Comparison of ENCODE assay signal across 11 mouse cellular contexts in the genomic region with DNA sequence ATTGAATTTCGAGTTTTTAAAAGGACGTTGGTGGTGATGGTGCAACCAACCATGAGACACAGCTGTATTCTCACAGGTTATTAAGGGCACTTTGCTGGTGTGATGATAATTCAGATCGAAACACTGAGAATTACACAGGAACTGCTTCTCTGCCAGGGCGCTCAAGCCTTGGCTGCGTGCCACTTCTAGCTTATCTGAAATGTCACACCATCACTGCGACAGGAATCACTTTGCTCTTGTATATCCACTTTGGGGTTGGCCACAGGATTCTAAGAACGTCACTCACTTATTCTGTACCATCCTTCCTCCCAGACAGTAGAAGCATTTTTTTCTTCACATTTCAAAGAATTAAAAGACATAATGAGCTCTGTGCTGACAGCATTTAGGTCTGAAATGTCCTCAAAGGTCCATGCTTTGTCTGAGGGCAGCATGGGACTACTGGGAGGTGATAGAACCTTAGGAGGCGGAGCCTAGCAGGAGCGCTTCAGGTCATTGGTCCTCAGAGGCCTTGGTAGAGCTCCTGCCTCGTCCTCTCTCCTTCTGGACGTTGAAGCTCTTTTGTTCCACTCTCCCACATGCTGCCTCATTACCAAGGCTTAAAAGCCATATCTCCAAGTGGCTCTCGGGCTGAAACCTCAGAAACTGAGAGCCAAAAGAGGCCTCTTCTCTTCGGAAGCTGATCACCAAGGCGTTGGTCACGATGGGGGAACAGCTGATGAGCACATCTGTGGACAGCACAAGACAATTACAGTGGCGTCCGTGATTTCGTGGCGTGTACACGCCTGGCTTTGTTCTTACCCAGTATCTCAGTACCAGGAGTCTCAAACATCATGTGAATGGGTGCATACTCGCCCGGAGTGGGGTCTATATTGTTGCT.
DNase-seq lines count a peak whose midpoint lies in the region; ATAC-seq and TF ChIP-seq lines count a peak whose summit lies in the region.
"Had no signal": no experiment of that assay in that cellular context is flagged by ENCODE, and none has a peak within 500 bp of the region (broad histone marks: within the 10 kb centered on the region; RNA-seq: fewer than 3 reads in every experiment).

No protein-coding gene starts in this region.

- H3K9me3 ChIP-seq in embryonic facial prominence, embryonic 14.5 days (ENCODE audit: control insufficient read depth, low read length), result no peaks in the 10 kb centered on the region
- peaks cover 2% of the 10 kb centered on the region; the same call in 1 of the 2 replicates for H3K9me3 ChIP-seq in embryonic facial prominence, embryonic 10.5 days
- no peaks in the 10 kb centered on the region for H3K9me3 ChIP-seq in stomach, postnatal 0 days (ENCODE audit: control insufficient read depth, low read length)

- no peak overlapping the region for H3K4me3 ChIP-seq in embryonic facial prominence, embryonic 14.5 days (ENCODE audit: low read depth, low read length)
- no peak overlapping the region for H3K4me3 ChIP-seq in embryonic facial prominence, embryonic 10.5 days
- H3K4me3 ChIP-seq in stomach, postnatal 0 days (ENCODE audit: low read depth, low read length), result no peak overlapping the region

- 73% methylated on average over 22 of the region's 22 CpGs for WGBS in embryonic facial prominence, embryonic 14.5 days
- WGBS in embryonic facial prominence, embryonic 10.5 days, result 80% methylated on average over 22 of the region's 22 CpGs
- WGBS in stomach, postnatal 0 days, result 72% methylated on average over 22 of the region's 22 CpGs

- H3K4me1 ChIP-seq in embryonic facial prominence, embryonic 14.5 days (ENCODE audit: control insufficient read depth, insufficient read depth, low read length), result peaks cover 44% of the 10 kb centered on the region
- H3K4me1 ChIP-seq in embryonic facial prominence, embryonic 10.5 days, result peaks cover 25% of the 10 kb centered on the region
- H3K4me1 ChIP-seq in stomach, postnatal 0 days (replicated peaks; ENCODE audit: control insufficient read depth, insufficient read depth), result no peaks in the 10 kb centered on the region

- H3K9ac ChIP-seq in embryonic facial prominence, embryonic 14.5 days (ENCODE audit: low read depth, low read length), result no peak overlapping the region
- H3K9ac ChIP-seq in stomach, postnatal 0 days (ENCODE audit: low read length), result no peak overlapping the region

- no peak overlapping the region for H3K27ac ChIP-seq in embryonic facial prominence, embryonic 14.5 days (replicated peaks; ENCODE audit: low read depth, low read length)
- no peak overlapping the region for H3K27ac ChIP-seq in embryonic facial prominence, embryonic 10.5 days (replicated peaks)
- no peak overlapping the region for H3K27ac ChIP-seq in stomach, postnatal 0 days (replicated peaks)
- H3K27ac ChIP-seq: macrophage had no signal

- H3K4me2 ChIP-seq in embryonic facial prominence, embryonic 14.5 days (ENCODE audit: low read depth, low read length), result no peak overlapping the region
- H3K4me2 ChIP-seq in stomach, postnatal 0 days (replicated peaks; ENCODE audit: low read depth), result no peak overlapping the region

- peak; percentile 56 for DNase-seq in embryonic facial prominence, embryonic 14.5 days (ENCODE audit: low spot score)
- no peak for DNase-seq in embryonic facial prominence, embryonic 10.5 days (ENCODE audit: low spot score)
- peak; percentile 40 for DNase-seq in right cerebral cortex, postnatal 4 days
- DNase-seq in right cerebral cortex, postnatal 36 days (ENCODE audit: low spot score in 2 of 2), result no peak
- peak; percentile 16 for DNase-seq in induced T-regulatory cell, adult 2 months (ENCODE audit: low read depth)
- peak; percentile 59 for DNase-seq in stomach, postnatal 0 days (ENCODE audit: low spot score)
- DNase-seq in right cerebral cortex, postnatal 25 days, result no peak
- no peak for DNase-seq in layer of hippocampus, adult 9-10 months (ENCODE audit: low spot score)
- DNase-seq: cerebellum, adult 8-10 months had no signal

- no peak for ATAC-seq in embryonic facial prominence, embryonic 14.5 days (ENCODE audit: low read depth)
- ATAC-seq in stomach, postnatal 0 days (ENCODE audit: low FRiP score, low TSS enrichment), result no peak

- H3K27me3 ChIP-seq in embryonic facial prominence, embryonic 14.5 days (replicated peaks; ENCODE audit: control insufficient read depth, insufficient read depth, low read length), result no peaks in the 10 kb centered on the region
- H3K27me3 ChIP-seq in embryonic facial prominence, embryonic 10.5 days (replicated peaks; ENCODE audit: low read depth, poor library complexity, severe bottlenecking), result no peaks in the 10 kb centered on the region
- no peaks in the 10 kb centered on the region for H3K27me3 ChIP-seq in stomach, postnatal 0 days (ENCODE audit: control insufficient read depth, insufficient read depth, low read length)
- H3K27me3 ChIP-seq: CH12.LX had no signal

- no peak for TF ChIP-seq CTCF in stomach, postnatal 0 days (IDR thresholded peaks at IDR 0.05; ENCODE audit: low read depth)

- no peaks in the 10 kb centered on the region for H3K36me3 ChIP-seq in embryonic facial prominence, embryonic 14.5 days (ENCODE audit: control insufficient read depth, insufficient read depth, low read length)
- H3K36me3 ChIP-seq in embryonic facial prominence, embryonic 10.5 days (replicated peaks), result no peaks in the 10 kb centered on the region
- no peaks in the 10 kb centered on the region for H3K36me3 ChIP-seq in stomach, postnatal 0 days (ENCODE audit: control insufficient read depth, insufficient read depth, low read length)

- no peak for TF ChIP-seq EP300 in stomach, postnatal 0 days (optimal IDR thresholded peaks at IDR 0.05)

Comparison
In these comparisons a context has a peak if more than half of its experiments do, and no peak if none do; other contexts are left out.
1. DNase-seq: peak in embryonic facial prominence, embryonic 14.5 days (single experiment), right cerebral cortex, postnatal 4 days (single experiment), induced T-regulatory cell, adult 2 months (single experiment) and stomach, postnatal 0 days (single experiment); none in embryonic facial prominence, embryonic 10.5 days (single experiment), right cerebral cortex, postnatal 36 days (0 of 2), right cerebral cortex, postnatal 25 days (single experiment) and layer of hippocampus, adult 9-10 months (single experiment).